Mouse (Mus musculus) embryo, embryonic 11.5 days (tissue): ENCODE measurements at regions not wholly inside any gene's neighbourhood (a gene's known extent, or its start where the extent isn't known, plus 50 kb on each side); places are given as distances from the start of the nearest gene placed in this dataset.

Source experiments
- DNase-seq: peaks from one replicate; pipeline ENCODE4 v3.0.0-alpha.2; 2012; ENCODE audit warnings: low read depth, low spot score

DNA sequence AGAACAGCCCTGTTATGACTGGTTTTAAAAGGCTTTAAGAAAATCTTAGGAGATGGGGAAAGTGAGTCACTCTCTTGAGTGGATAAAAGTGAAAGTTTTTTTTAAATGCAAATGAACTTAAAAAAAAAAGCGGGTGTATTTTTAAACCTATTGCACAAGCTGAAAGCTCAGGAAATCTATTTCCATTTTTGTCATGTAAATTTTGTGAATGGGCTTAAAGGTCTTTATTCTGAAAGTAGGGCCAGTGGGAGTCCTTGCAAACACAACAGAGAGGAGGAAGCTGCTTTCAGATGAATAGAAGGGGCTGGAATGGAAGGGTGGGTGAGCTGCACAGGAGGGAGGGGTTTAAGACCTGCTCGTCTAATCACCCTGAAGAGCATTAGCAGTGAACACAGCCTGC, 62.9 kb downstream of the Fam84a start:
- DNase-seq: no peak

- no peak for DNase-seq
Measured at GRCm38 (mm10) chr12:14082771-14083170, 69.1 kb downstream of the Fam84a start.

DNA sequence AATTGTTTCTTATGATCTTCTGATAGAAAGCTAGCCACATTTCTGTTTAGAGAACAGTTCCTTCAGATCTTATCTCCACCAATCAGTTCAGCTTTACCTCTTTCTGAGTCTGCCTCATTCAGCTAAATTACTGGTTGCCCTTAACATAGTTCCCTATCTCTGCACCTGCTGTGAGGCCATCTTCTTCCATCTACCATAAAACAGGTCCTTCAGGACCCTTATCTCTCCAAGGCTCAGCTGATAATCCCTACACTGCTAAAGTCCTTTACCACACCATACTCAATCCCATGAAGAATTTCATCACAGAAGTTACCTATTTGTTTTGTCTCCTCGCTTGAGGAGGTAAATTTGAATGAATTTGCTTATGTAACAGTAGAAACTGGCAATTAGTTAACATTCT, 72.0 kb downstream of the Fam84a start:
- DNase-seq: no peak

GRCm38 (mm10) chr12:14069049-14069448, 82.8 kb downstream of the Fam84a start:
- DNase-seq: no peak

GRCm38 (mm10) chr12:14065401-14065800, 86.5 kb downstream of the Fam84a start:
- DNase-seq: no peak

- no peak for DNase-seq
Measured at GRCm38 (mm10) chr12:14063276-14063675, 88.6 kb downstream of the Fam84a start.

GRCm38 (mm10) chr12:14056116-14056515, 95.7 kb downstream of the Fam84a start:
- no peak for DNase-seq

- DNase-seq: no peak
Measured at GRCm38 (mm10) chr12:14032363-14032762, 119.5 kb downstream of the Fam84a start.

DNA sequence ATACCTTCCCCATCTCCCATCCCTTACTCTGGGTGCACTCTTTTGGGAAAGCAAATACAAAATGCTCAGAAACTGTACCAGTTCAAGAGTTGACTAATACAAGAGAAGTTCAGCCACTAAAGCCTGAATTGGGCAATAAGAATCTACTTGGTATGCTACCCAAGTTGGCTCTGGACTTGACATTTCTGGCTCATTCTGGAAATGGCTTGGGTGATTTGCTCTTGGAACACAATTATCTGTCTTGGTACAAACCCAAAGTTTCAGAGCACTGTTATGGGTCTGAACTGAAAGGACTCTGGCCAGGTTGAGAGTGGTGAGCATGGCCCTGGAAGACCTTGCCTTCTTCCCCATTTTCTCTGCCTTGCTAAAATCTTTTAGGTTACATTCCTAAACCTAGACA, 136.6 kb downstream of the Fam84a start:
- DNase-seq: no peak

- DNase-seq: no peak
Measured at GRCm38 (mm10) chr12:14005991-14006390, 145.9 kb downstream of the Fam84a start.

DNA sequence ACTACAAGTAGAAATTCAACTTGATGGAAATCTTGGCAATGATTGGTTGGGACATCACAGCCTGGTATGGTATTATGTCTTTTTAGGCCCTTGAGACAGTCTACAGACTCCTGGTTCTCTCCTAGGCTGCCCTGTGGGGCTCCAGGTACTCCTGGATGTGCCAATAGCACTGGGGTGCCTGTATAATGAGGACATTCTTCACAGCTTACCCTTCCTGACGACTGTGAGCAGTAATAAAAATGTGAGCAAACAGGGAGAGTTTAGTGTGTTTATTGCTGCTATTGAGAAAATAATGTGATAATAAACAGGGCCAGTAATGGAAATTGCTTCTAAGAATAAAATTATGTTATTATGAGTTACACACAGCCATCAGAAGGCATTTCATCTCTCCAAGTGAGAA, 150.2 kb downstream of the Fam84a start:
- no peak for DNase-seq

GRCm38 (mm10) chr12:13984396-13984776, 167.5 kb downstream of the Fam84a start:
- DNase-seq: no peak

GRCm38 (mm10) chr12:13983631-13984395, 168.0 kb downstream of the Fam84a start:
- DNase-seq: no peak

GRCm38 (mm10) chr12:13964537-13964936, 187.3 kb downstream of the Fam84a start:
- no peak for DNase-seq

GRCm38 (mm10) chr12:13939494-13939893, 212.4 kb downstream of the Fam84a start:
- no peak for DNase-seq

DNA sequence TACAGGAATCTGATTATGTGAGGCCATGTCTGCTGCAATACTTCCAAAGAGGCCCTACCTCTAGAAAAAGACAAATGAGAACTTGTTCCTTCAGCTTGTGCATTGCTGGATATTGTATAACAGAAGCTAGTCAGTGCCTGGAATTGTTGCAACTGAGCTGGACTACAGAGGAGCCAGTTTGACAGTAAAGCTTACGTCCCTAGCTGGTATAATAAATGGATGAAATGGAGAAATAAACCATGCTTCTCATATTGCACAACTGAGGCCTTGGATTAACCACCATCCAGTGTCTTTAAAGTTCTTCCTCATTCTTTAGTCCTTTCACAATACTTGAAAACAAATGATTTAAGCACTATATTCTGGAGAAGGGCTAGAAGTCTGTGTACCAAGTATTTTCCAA, 230.8 kb downstream of the Fam84a start:
- no peak for DNase-seq

GRCm38 (mm10) chr12:13883317-13883716, 268.5 kb downstream of the Fam84a start:
- no peak for DNase-seq

GRCm38 (mm10) chr12:13869161-13869560, 282.7 kb downstream of the Fam84a start:
- DNase-seq: no peak

DNA sequence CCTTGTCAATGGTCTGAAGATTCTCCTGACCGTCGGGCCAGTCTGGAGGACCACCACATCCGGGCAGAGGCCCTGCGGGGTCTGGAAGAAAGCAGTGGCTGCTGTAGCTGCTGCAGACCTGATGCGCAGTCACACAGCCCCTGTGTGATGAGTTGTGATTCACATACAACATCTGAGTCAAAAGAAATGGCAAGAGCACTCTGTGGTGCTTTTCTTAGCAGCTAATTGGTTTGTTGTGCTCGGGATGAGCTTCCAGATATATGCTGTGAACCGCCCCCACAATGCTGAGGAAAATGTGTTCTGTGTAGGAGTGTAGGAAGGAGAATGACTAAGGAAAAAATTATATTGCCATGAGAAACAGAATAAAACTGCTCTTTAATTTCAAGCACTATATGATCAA, 290.6 kb downstream of the Fam84a start:
- no peak for DNase-seq

GRCm38 (mm10) chr12:13844532-13845485, 307.0 kb downstream of the Fam84a start:
- no peak for DNase-seq

GRCm38 (mm10) chr12:13843423-13844080, 308.3 kb downstream of the Fam84a start:
- DNase-seq: no peak

DNA sequence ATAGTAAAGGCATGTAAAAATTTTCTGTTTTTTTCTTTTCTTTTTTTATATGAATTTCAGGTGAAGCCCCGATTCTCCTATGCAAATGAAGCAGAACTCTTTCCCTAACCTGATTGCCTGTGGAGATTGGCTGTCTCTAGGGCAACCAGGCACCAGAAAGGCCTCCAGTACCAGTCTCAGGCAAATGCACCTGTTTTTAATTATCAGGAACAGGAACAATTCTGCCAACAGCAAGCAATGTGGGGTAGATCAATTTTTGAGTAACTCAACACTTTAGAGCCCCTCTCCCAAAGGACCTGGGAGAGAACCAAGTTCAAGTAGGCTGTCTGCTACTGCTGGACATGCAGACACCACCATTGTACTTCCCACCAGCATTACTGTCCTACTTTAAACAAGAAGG, 310.6 kb downstream of the Fam84a start:
- no peak for DNase-seq
